Mouse (Mus musculus) hematopoietic stem cell, adult 5-6 weeks (primary cell): ENCODE data around the gene Pias3. TPM values are rescaled to one million over a fixed set of nuclear protein-coding genes. Genes with fewer than 3 reads are reported as not detected.
A peak's percentile ranks its signal among the peaks of the same experiment; 100 is the strongest.
"Not testable (repeated sequence)": the region's sequence is repeated elsewhere in the genome, so short reads cannot be mapped to it uniquely, and the experiment has no call there.

Experiments used
- ATAC-seq, 2 experiments: fragments of 125-278 bp in 1 of 2; replicated peaks in 1 of 2; 2 replicates each; pipeline ENCODE4 v1.8.0; 2016 to 2017; ENCODE audit warnings: inconsistent platforms in 2 of 2, mild to moderate bottlenecking in 2 of 2, moderate number of reproducible peaks in 2 of 2, low read depth in 1 of 2, moderate TSS enrichment in 1 of 2; ENCODE audit not compliant: low FRiP score in 2 of 2, poor library complexity in 2 of 2, severe bottlenecking in 2 of 2, insufficient read depth in 1 of 2, low TSS enrichment in 1 of 2
- total RNA-seq: library from RNA; stranded (forward); fragments of 172-1452, 232-1000 nt; gene quantifications from 2 replicates; pipeline ENCODE4 v1.2.3, GENCODE M21; 2017

The Pias3 gene
- total RNA-seq, result 13.1 and 19.0 TPM in 2 replicates

- ATAC-seq, result peak; percentile 76 to 78
Measured at GRCm38 (mm10) chr3:96696198-96696765, at the start of gene Pias3. TSS of gene Pias3 (plus strand) at chr3:96696384.

GRCm38 (mm10) chr3:96647365-96647764 lies 48.8 kb upstream of the Pias3 start:
- no peak for ATAC-seq

GRCm38 (mm10) chr3:96660901-96661300 lies 35.3 kb upstream of the Pias3 start:
- peak in 1 of 2 experiments; percentile 24; a peak in 1 of 4 replicates for ATAC-seq

GRCm38 (mm10) chr3:96662731-96663316 lies 33.4 kb upstream of the Pias3 start:
- ATAC-seq, result no peak

DNA sequence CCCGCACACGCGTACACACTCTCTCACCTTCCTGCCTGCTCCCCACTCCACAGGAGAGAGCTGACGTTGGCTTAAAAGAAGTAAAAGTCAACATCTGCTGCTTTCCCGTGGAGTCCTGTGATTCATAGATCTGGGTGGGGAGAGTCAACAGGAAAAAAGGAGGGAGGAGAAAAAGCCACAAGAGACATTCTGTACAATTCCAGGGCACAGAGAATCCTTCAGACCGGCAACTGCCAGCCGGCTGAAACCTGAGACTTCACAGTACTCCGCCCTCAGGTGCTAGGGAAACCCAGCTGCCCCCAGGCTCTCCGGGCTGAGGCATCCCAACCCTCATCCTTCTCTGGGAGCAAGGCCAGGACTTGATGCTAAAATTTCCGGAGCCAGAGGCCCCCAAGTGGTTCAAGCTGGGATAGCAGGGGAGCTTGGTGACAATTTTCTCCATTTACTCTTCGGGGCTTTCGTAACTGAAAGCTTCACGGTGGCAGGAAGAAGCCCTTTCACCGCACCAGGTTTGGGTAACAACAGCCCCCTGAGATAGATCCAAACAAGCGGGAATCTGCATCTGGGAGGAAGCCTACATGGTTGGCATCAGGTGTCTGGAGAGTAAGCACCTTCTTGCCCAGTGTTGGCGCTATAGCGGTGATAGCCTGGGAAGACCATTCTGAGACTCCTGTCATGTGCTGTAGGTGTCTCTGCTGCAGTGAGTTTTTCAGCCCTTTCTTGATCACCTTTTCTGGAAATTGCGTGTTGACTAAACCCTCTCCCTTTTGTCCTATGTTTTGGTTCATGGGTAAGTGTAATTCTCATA lies 32.5 kb upstream of the Pias3 start:
- peak; percentile 82 for ATAC-seq

DNA sequence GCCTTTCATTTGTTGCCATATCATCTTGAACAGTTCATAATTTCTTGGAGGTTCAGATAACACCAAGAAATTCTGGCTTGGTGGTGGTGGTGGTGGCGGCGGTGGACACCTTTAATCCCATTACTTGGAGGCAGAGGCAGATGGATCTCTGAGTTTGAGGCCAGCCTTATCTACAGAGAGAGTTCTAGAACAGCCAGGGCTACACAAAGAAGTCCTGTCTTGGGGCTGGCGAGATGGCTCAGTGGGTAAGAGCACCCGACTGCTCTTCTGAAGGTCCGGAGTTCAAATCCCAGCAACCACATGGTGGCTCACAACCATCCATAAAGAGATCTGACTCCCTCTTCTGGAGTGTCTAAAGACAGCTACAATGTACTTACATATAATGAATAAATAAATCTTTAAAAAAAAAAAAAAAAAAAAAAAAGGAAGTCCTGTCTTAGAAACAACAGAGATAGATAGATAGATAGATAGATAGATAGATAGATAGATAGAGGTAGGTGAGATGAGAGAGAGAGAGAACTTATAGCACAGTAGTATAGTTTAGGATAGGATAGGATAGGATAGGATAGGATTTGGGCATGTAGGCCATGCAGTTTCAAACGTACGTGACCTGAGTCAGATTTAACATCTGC lies 30.3 kb upstream of the Pias3 start:
- not testable (repeated sequence) for ATAC-seq

DNA sequence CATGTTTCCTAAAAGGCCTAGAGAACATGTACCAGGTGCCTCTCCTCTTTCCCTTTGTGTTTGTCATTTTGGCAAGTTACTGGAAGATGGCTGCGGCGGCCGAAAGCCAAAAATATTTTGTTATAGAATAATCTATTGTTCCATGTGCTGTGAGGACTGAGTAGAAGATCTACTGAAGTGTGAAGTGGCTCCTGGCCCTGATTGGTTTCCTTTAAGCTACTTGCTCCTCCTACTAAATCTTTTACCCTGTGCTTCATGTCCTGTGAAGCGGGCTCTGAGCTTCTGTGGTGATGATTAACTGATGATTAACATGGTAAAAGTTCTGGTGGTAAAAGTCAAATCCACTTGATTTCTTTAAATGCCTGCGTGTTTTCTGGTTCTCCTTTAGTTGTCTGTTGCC lies 29.3 kb upstream of the Pias3 start:
- no peak for ATAC-seq

DNA sequence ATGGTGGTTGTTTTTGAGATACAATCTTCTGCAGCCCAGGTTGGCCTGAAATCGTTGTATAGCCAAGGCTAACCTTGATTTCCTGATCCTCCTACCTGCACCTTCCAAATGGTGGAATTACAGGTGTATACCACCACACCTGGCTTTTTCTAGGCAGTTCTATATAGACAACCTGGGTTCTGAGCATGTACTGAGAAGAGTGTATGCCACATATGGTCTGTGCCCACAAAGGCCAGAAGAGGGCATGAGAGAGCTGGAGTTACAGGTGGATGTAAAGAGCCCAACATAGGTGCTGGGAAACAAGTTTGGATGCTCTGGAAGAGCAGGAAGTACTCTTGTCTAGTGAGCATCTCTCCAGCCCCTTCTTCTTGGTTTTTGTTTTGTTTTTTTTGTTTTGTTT lies 28.9 kb upstream of the Pias3 start:
- ATAC-seq, result no peak

DNA sequence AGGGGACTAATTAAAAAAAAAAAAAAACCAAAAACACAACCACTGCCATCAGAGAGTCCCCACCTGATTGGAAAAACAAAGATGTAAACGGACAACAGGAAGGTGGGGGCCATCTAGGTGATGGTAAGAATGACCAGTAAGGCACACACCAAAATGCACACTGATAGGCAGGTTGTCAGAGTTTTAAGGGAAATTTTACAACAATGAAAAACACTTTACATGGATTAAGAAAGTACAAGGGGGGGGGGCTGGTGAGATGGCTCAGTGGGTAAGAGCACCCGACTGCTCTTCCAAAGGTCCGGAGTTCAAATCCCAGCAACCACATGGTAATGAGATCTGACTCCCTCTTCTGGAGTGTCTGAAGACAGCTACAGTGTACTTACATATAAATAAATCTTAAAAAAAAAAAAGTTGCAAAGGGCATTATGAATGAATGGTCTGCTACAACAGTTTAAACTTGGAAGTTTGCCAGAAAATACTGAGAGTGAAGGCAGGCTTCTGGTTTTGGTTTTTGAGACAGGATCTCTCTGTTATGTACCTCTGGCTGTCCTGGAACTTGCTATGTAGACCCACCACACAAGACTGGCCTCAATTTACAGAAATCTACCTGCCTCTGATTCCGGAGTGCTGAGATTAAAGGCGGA lies 27.6 kb upstream of the Pias3 start:
- no peak for ATAC-seq

DNA sequence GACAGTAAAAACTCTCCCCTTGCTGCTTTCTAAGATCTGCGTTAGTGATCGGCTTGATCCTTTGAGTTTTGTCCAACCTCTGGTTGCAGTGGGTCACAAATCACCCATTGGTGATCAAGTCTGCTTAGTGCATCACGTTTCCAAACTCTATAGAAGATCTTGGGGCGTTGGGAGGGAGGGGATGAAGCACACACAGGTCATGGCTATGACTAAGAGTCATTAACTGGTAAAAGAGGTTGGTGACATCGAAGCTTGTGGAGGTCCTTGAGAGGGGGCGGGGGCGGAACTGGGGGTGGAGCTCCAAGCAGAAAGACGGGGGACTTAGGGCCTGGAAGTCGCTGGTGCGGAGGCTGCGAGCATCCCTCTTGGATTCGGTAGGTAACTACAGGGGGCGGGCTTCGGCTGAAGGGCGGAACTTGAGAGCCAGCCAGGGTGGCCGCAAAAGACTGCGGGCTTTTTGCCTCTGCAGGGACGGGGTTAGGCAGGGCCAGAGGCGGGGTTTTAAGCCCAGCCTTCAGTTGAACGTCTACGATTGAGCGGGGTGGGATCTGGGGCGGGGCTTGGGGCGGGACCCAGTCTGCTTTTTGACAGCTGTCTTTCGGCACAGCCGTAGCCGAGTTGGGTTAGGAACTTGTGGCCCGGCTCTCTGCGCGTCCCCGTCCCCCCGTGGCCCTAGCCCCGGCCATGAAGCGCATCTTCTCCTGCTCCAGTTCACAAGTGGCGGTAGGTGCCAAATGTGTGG lies 26.3 kb upstream of the Pias3 start, which contains the start of gene Ankrd35:
Gene Ankrd35, plus strand, starts transcription at position 405 of the 742 bp plus-strand sequence.
- peak; percentile 96 to 98 for ATAC-seq

DNA sequence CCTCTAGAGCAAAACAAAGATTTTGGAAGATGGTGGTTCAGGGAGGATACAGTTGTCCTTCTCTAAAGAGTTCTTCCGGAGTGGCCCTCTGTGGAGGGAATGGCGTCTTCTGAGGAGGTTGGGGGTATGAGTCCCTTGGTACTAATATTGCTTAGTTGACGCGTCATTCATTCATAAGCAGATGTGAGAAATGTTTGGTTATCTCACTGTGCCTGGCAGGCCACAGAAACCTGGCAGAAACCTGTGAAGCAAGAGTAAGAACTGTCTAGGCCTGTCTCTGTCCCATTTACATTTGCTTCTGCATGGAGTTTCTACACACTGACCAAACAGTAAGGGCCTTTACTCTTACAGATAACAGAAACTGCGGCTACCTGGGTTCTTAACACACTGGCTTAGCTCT lies 24.7 kb upstream of the Pias3 start:
- no peak for ATAC-seq

DNA sequence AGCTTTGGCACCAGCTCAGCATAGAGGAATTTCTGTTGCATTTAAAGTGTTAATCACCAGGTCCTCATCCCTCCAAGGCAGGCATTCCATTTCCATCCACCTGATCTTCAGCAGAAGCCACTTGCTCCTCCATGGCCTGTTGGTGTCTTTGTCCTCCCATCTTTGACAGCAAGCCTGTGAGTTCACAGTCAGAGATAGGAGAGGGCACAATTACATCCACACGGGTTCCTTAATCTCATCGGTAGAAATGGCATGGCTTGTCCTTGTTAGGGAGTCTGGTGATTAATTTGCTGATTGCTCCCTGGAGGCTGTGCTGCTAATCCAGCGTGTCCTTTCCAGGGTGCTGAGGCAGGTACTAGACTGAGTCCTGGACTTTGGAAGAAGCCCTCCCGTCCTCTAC lies 22.7 kb upstream of the Pias3 start:
- ATAC-seq, result no peak

GRCm38 (mm10) chr3:96674442-96674841 lies 21.7 kb upstream of the Pias3 start:
- no peak for ATAC-seq

DNA sequence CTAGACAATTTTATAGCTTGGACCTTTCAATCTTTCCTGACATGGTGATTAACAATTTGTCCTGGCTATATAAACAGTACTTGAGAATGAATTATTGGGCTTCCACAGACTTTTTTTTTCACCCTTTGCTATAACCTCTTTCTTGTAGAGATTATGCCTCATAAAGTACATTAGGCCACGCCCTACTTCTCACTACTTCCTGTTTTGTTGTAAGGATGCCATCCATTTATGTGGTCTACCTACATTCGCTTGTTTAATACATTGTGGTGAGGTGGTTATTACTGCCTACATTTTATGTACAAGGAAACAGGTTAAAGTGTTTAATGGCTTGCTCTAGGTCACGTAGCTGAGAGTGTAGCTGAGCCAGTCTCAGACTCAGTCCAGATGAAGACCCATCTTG lies 21.0 kb upstream of the Pias3 start:
- ATAC-seq, result no peak

GRCm38 (mm10) chr3:96675690-96676089 lies 20.5 kb upstream of the Pias3 start:
- ATAC-seq, result no peak

DNA sequence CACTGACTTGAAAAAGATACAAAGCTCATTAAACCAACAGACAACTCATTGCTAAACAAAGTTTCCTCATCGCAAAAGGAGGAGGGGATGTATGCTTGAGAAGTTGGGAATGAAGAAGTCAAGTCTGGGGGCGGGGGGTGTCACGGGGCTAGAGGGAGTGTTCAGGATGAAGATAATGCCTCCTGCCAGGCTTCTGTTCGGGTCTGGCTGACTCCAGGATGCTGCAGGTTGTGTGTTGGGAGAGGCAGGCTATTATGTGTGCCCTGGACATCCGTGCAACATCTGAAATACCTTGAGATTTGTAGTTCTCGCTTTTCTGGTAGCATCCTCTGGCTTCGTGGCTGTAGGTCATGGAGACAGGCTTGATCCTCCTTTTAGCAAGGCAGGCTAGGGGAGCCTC lies 17.7 kb upstream of the Pias3 start:
- ATAC-seq, result no peak

- ATAC-seq, result no peak
Measured at GRCm38 (mm10) chr3:96679159-96679674, 17.0 kb upstream of the Pias3 start.
